Mouse (Mus musculus): ENCODE measurements around the gene Pygo2. TPM values are rescaled to one million over a fixed set of nuclear protein-coding genes. Genes with fewer than 3 reads are reported as not detected.

The Pygo2 gene
- polyA plus RNA-seq, 1 experiment from 2014 or later: 23.4 TPM

DNA sequence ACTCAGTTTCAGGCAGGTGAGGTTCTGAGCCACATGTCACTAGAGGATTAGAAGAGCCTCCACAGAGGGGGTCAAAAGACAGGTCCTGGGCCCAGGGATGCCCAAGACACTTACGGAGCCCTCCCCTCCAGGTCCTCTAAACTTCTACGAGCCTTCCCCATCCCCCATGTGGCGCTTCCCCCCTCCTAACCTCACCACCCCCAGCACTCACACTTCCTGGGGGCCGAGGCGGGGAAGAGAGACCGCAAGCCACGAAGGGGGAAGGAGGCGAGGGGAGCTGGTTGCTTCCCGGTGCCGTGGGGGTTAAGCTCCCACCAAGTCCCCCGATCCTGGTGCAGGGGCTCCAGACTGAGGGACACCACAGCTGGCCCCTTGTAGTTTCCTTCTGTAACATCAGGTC lies 44.6 kb upstream of the Pygo2 start:
- peaks cover 47% of the 10 kb centered on the region for H3K4me1 ChIP-seq (ENCODE audit: control insufficient read depth, insufficient read depth, low read length)
- no peak overlapping the region for H3K4me3 ChIP-seq (replicated peaks; ENCODE audit: low read length)
- peak overlapping the region; percentile 95 for H3K27ac ChIP-seq (ENCODE audit: low read length)
- ATAC-seq (ENCODE audit: insufficient read depth, low FRiP score): no peak
- 34% methylated on average over 11 of the region's 11 CpGs for WGBS
- H3K36me3 ChIP-seq (ENCODE audit: control insufficient read depth, insufficient read depth, low read length): 0 out of 2 replicates have a peak, but pooled peaks cover 2% of the 10 kb centered on the region
- peak overlapping the region; percentile 35; the same call in 1 of the 2 replicates for H3K4me2 ChIP-seq (ENCODE audit: low read depth, low read length)
- H3K9ac ChIP-seq (ENCODE audit: low read length): peak overlapping the region; percentile 64
- no peaks in the 10 kb centered on the region for H3K27me3 ChIP-seq (ENCODE audit: control insufficient read depth, insufficient read depth, low read length)
- no peaks in the 10 kb centered on the region for H3K9me3 ChIP-seq (replicated peaks; ENCODE audit: control insufficient read depth, low read length)

DNA sequence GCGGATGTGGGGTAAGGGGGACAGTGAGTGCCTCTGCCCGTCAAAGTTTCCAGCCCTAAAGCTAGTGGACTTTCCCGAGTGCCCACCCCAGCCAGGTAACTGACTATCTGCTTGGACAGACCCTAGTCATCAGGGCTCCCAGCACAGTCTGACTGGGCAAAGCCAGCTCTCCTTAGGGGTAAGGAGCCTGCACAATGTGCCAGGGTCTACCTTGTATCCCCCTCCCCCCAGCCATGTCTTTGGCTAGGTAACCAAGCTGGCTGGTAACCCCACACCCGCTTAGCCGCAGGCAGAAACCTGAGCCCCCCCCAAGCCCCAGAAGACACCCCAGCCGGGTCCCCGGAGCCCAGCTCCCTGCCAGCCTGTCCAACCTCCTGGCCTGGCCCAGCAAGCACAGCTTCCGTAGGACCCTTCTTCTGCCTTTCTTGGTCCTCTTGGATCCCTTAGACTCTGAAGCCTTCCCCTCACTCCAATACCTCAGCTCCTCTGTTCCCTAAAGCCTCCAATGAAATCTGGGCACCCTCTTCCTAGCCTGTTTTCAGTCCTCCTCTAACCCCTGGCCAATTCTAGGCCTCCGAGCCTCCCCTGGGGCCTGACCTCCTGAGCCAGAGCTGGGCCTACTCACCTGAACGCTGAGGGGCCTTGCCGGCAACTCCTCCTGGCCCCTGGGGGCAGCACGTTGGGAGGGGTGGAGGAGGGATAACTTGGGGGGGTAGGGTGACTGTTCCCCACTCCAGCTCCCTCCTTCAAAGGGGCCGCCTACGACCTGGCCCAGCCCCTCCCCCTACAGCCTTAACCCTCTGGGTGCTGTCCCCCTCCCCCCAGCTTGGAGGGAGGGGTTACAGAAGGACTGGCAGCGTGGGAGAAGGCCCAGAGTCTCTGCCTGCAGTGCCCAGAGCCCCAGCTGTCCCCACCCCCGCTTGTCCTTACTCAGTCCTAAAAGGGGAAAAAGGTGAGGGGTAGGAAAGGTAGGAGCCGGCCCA lies 43.3 kb upstream of the Pygo2 start:
- Histone ChIP-seq H3K4me3 (replicated peaks; ENCODE audit: low read length) (peak overlapping the region; percentile 24), H3K27ac (ENCODE audit: low read length) (peak overlapping the region; percentile 95), H3K27me3 (ENCODE audit: control insufficient read depth, insufficient read depth, low read length) (no peaks in the 10 kb centered on the region), H3K4me2 (ENCODE audit: low read depth, low read length) (peak overlapping the region; percentile 47), H3K4me1 (ENCODE audit: control insufficient read depth, insufficient read depth, low read length) (peaks cover 52% of the 10 kb centered on the region), H3K9ac (ENCODE audit: low read length) (peak overlapping the region; percentile 51), H3K36me3 (ENCODE audit: control insufficient read depth, insufficient read depth, low read length) (no peaks in the 10 kb centered on the region), H3K9me3 (replicated peaks; ENCODE audit: control insufficient read depth, low read length) (no peaks in the 10 kb centered on the region)
- 55% methylated on average over 17 of the region's 17 CpGs for WGBS
- ATAC-seq (ENCODE audit: insufficient read depth, low FRiP score): no peak

DNA sequence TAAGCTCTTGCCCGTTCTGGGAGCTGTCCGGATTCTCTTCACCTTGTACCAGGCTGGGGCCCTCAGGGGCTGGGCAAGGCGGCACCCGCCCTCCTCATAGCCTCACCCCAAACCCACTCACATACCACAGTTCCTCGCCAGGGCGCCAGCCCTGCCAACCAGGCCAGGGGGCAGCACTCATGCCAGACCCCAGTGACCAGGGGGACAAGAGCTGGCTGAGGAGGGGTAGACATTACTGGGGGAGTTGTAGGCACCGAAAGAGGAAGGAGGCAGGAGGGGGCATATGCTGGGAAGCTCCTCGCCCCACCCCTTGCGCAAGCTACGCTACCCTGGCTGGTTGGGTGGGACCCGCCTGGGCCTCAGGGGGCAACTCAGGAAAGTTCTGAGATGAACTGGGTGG lies 42.4 kb upstream of the Pygo2 start:
- H3K27ac ChIP-seq (ENCODE audit: low read length): peak overlapping the region; percentile 95
- H3K27me3 ChIP-seq (ENCODE audit: control insufficient read depth, insufficient read depth, low read length): no peaks in the 10 kb centered on the region
- H3K4me1 ChIP-seq (ENCODE audit: control insufficient read depth, insufficient read depth, low read length): peaks cover 58% of the 10 kb centered on the region
- ATAC-seq (ENCODE audit: insufficient read depth, low FRiP score): no peak
- H3K9me3 ChIP-seq (replicated peaks; ENCODE audit: control insufficient read depth, low read length): no peaks in the 10 kb centered on the region
- H3K4me3 ChIP-seq (replicated peaks; ENCODE audit: low read length): peak overlapping the region; percentile 24
- H3K9ac ChIP-seq (ENCODE audit: low read length): peak overlapping the region; percentile 51
- WGBS: 63% methylated on average over 11 of the region's 11 CpGs
- H3K4me2 ChIP-seq (ENCODE audit: low read depth, low read length): peak overlapping the region; percentile 47
- H3K36me3 ChIP-seq (ENCODE audit: control insufficient read depth, insufficient read depth, low read length): no peaks in the 10 kb centered on the region

DNA sequence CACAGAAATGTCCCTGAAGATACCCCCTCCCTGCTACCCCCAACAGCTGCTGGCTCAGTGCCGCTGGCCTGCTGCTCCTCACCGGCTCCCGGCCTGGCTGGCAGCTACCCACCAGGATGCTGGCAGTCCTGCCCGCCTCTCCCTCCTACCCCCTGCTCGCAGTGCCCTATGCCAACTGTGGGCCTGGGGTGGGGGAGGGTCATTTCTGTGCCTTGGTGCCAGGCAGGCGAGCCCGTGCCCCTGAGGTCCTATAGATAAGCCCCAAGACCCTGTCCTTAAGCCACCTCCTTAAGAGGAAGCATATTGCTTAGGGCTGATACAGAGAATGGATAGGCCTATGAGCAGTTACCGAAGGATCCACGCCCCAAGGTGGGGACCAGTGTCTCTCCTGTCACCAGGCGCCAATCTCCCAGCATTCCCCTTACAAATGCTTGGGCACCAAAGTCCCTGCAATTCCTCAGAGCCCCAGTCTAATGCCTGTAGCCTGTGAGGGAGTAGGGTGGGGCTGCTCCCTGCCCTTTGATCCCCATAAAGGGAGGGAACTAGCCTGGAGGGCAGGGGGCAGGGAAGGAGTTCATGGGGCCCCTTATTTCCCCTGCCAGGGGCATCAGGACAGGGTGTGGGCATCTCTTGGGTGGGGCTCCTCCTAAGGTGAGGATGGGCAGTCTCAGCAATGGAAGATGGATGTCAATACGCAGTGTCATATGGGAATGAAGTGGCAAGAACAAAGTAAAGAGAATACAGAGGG lies 41.7 kb upstream of the Pygo2 start:
- H3K4me1 ChIP-seq (ENCODE audit: control insufficient read depth, insufficient read depth, low read length): peaks cover 58% of the 10 kb centered on the region
- 62% methylated on average over 10 of the region's 11 CpGs for WGBS
- H3K9ac ChIP-seq (ENCODE audit: low read length): peak overlapping the region; percentile 51
- peak overlapping the region; percentile 24 for H3K4me3 ChIP-seq (replicated peaks; ENCODE audit: low read length)
- H3K27ac ChIP-seq (ENCODE audit: low read length): peak overlapping the region; percentile 95
- peak overlapping the region; percentile 47 for H3K4me2 ChIP-seq (ENCODE audit: low read depth, low read length)
- H3K36me3 ChIP-seq (ENCODE audit: control insufficient read depth, insufficient read depth, low read length): no peaks in the 10 kb centered on the region
- no peaks in the 10 kb centered on the region for H3K27me3 ChIP-seq (ENCODE audit: control insufficient read depth, insufficient read depth, low read length)
- no peaks in the 10 kb centered on the region for H3K9me3 ChIP-seq (replicated peaks; ENCODE audit: control insufficient read depth, low read length)
- no peak for ATAC-seq (ENCODE audit: insufficient read depth, low FRiP score)

DNA sequence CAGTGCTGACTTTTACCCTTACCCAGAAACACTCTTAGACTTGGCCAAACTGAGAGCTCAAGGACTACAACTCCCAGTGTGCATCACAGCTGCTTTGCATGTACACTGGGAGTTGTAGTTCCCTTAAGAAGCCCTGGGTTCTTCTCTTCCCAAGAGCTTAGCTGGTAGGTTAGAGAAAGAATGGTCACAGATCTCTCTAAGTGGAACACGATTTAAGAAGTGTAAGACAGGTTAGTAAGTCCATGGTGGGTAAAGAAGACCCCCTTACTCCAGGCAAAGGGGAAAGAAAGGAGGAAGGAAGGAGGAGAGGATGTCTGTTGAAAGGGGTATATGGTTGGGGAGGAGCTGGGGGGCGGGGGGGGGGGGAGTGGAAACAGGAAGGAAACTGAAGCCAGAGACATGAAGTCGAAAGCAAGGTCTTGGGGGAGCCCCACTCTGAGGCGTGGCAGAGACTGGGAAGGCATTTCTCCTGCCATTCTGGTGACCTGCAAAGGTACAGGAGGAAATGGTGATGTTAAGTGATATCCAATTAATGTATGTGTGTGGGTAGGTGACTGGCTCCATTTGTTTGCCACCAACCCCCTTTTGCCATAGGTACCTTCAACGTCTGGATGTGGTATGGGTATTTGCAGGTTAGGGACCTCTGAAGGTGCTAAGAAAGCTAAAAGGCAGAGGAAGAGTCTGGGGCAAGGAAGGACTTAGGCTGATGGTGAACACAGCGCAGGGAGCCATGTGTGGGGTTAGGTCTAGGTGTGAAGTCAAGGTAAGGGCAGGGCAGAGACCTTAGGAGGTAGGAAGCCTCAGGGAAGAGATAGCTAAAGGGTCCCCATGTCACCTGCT lies 40.9 kb upstream of the Pygo2 start:
- H3K9ac ChIP-seq (ENCODE audit: low read length): no peak overlapping the region
- no peak overlapping the region for H3K4me3 ChIP-seq (replicated peaks; ENCODE audit: low read length)
- 51% methylated on average over 6 of the region's 6 CpGs for WGBS
- H3K4me2 ChIP-seq (ENCODE audit: low read depth, low read length): 0 out of 2 replicates have a peak overlapping the region, but pooled peaks have one; percentile 11
- peak overlapping the region; percentile 95 for H3K27ac ChIP-seq (ENCODE audit: low read length)
- no peaks in the 10 kb centered on the region for H3K9me3 ChIP-seq (replicated peaks; ENCODE audit: control insufficient read depth, low read length)
- H3K4me1 ChIP-seq (ENCODE audit: control insufficient read depth, insufficient read depth, low read length): peaks cover 52% of the 10 kb centered on the region
- no peaks in the 10 kb centered on the region for H3K36me3 ChIP-seq (ENCODE audit: control insufficient read depth, insufficient read depth, low read length)
- ATAC-seq (ENCODE audit: insufficient read depth, low FRiP score): no peak
- H3K27me3 ChIP-seq (ENCODE audit: control insufficient read depth, insufficient read depth, low read length): no peaks in the 10 kb centered on the region

DNA sequence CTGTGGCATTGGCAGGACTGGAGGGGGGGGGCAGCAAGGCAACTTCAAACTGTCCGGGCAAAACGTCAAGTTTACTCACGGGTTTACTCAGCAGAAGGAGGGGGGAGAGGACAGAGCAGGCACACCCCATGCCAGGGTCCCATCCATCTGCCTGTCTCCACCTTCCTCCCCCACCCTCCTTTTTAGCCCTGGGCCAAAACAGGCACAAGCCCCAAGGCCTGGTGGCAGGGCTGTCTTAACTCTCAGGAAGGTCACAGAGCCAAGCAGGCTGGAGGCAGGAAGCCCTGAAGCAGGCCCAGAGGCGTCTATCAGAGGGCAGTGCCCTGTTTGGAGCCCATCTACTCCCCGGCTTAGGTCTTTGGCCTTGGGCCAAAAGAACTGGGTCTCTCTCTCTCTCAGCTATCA lies 39.9 kb upstream of the Pygo2 start:
- Histone ChIP-seq H3K36me3 (ENCODE audit: control insufficient read depth, insufficient read depth, low read length) (no peaks in the 10 kb centered on the region), H3K9me3 (replicated peaks; ENCODE audit: control insufficient read depth, low read length) (no peaks in the 10 kb centered on the region), H3K9ac (ENCODE audit: low read length) (peak overlapping the region; percentile 90), H3K4me3 (replicated peaks; ENCODE audit: low read length) (peak overlapping the region; percentile 81), H3K4me1 (ENCODE audit: control insufficient read depth, insufficient read depth, low read length) (peaks cover 48% of the 10 kb centered on the region), H3K27me3 (ENCODE audit: control insufficient read depth, insufficient read depth, low read length) (no peaks in the 10 kb centered on the region), H3K27ac (ENCODE audit: low read length) (peak overlapping the region; percentile 95), H3K4me2 (ENCODE audit: low read depth, low read length) (peak overlapping the region; percentile 100)
- 30% methylated on average over 5 of the region's 5 CpGs for WGBS
- ATAC-seq (ENCODE audit: insufficient read depth, low FRiP score): no peak

DNA sequence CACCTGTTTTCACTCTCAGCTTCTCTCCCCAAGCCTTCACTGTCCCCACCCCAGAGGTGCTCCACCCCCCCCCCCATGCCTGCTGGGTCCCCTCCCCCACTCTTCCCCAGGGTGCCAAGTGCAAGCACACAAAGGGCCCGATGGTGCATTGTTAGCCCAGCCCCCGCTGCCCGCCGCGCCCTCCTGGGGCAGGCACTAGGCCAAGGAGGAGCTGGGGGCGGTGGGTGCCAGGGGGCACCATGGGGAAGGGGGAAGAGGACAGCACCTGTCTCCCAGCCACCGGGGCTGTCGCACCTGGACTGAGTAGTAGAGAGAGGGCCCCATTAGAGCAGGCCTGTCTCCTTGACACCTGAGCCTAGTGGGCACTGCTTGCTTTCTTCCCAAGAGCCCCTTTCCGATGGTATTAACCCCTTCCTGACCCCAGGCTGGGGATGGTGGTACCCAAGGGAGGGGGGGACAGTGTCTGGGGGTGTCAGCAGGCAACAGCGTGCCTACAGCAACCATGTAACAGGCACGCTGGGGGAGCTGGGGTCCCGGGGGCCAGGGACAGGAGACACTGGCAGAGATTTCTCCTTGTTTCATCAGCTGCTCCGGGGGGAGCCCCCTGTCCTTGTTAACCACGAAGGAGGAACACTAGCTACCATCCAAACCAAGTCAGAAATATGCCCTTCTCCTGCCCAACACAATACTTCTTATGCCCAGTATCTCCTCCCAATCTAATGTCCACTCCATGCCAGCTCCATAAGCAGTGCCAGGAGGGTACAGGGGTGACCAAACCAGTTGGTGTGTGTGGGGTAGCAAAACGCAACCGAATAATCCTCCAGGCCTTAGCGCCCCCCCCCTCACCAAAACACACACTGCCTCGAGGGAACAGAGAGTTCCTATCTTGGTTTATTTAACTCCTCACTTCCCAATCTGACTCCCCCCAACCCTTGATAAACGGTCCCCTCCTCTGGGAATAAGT lies 39.0 kb upstream of the Pygo2 start:
- Histone ChIP-seq H3K9me3 (replicated peaks; ENCODE audit: control insufficient read depth, low read length) (no peaks in the 10 kb centered on the region), H3K36me3 (ENCODE audit: control insufficient read depth, insufficient read depth, low read length) (no peaks in the 10 kb centered on the region), H3K9ac (ENCODE audit: low read length) (peak overlapping the region; percentile 90), H3K4me3 (replicated peaks; ENCODE audit: low read length) (peak overlapping the region; percentile 81), H3K4me2 (ENCODE audit: low read depth, low read length) (peak overlapping the region; percentile 100), H3K27ac (ENCODE audit: low read length) (peak overlapping the region; percentile 95), H3K27me3 (ENCODE audit: control insufficient read depth, insufficient read depth, low read length) (no peaks in the 10 kb centered on the region), H3K4me1 (ENCODE audit: control insufficient read depth, insufficient read depth, low read length) (peaks cover 51% of the 10 kb centered on the region)
- WGBS: 11% methylated on average over 19 of the region's 19 CpGs
- ATAC-seq (ENCODE audit: insufficient read depth, low FRiP score): no peak

Measured in stomach, embryonic 16.5 days (tissue).